Mouse (Mus musculus): ENCODE results near the gene Col26a1. TPM values are rescaled to one million over a fixed set of nuclear protein-coding genes. Genes with fewer than 3 reads are reported as not detected.
"Not testable (repeated sequence)": the region's sequence is repeated elsewhere in the genome, so short reads cannot be mapped to it uniquely, and the experiment has no call there.

Col26a1 gene
- polyA plus RNA-seq, 1 experiment from 2014 or later = 30.2 TPM

- no peaks in the 10 kb centered on the region for H3K9me3 ChIP-seq
- H3K36me3 ChIP-seq = no peaks in the 10 kb centered on the region
- no peak overlapping the region for H3K9ac ChIP-seq
- WGBS = 69% methylated on average over 6 of the region's 6 CpGs
- H3K27me3 ChIP-seq = no peaks in the 10 kb centered on the region
- H3K27ac ChIP-seq = no peak overlapping the region
- H3K4me3 ChIP-seq = no peak overlapping the region
- H3K4me1 ChIP-seq (replicated peaks) = 0 out of 2 replicates have a peak, but pooled peaks cover 5% of the 10 kb centered on the region
- no peak for ATAC-seq (ENCODE audit: low FRiP score)
- H3K4me2 ChIP-seq = no peak overlapping the region
Observed at GRCm38 (mm10) chr5:136760345-136760744, 122.7 kb downstream of the Col26a1 start.

GRCm38 (mm10) chr5:136759781-136760180 lies 123.2 kb downstream of the Col26a1 start:
- no peak overlapping the region for H3K9ac ChIP-seq
- no peak overlapping the region for H3K27ac ChIP-seq
- H3K4me2 ChIP-seq = no peak overlapping the region
- WGBS = 57% methylated on average over 6 of the region's 6 CpGs
- ATAC-seq (ENCODE audit: low FRiP score) = no peak
- 0 out of 2 replicates have a peak, but pooled peaks cover 5% of the 10 kb centered on the region for H3K4me1 ChIP-seq (replicated peaks)
- H3K36me3 ChIP-seq = no peaks in the 10 kb centered on the region
- no peak overlapping the region for H3K4me3 ChIP-seq
- H3K27me3 ChIP-seq = no peaks in the 10 kb centered on the region
- H3K9me3 ChIP-seq = no peaks in the 10 kb centered on the region

- Histone ChIP-seq H3K4me3 (no peak overlapping the region), H3K36me3 (no peaks in the 10 kb centered on the region), H3K27ac (no peak overlapping the region), H3K4me2 (no peak overlapping the region), H3K4me1 (replicated peaks) (no peaks in the 10 kb centered on the region), H3K27me3 (no peaks in the 10 kb centered on the region), H3K9me3 (no peaks in the 10 kb centered on the region), H3K9ac (no peak overlapping the region)
- WGBS = 3% methylated on average over 3 of the region's 3 CpGs
- no peak for ATAC-seq (ENCODE audit: low FRiP score)
Observed at GRCm38 (mm10) chr5:136755696-136756095, 127.3 kb downstream of the Col26a1 start.

GRCm38 (mm10) chr5:136754053-136754591 lies 128.9 kb downstream of the Col26a1 start:
- H3K4me2 ChIP-seq = no peak overlapping the region
- no peak overlapping the region for H3K4me3 ChIP-seq
- H3K27ac ChIP-seq = no peak overlapping the region
- no peak overlapping the region for H3K9ac ChIP-seq
- no peaks in the 10 kb centered on the region for H3K27me3 ChIP-seq
- peaks cover 5% of the 10 kb centered on the region; the same call in 1 of the 2 replicates for H3K36me3 ChIP-seq
- no peaks in the 10 kb centered on the region for H3K9me3 ChIP-seq
- ATAC-seq (ENCODE audit: low FRiP score) = no peak
- WGBS = 68% methylated on average over 14 of the region's 14 CpGs
- no peaks in the 10 kb centered on the region for H3K4me1 ChIP-seq (replicated peaks)

- H3K9ac ChIP-seq; H3K9me3 ChIP-seq; H3K4me3 ChIP-seq; ATAC-seq (ENCODE audit: low FRiP score); H3K4me1 ChIP-seq (replicated peaks); H3K27ac ChIP-seq; H3K4me2 ChIP-seq; H3K27me3 ChIP-seq: not testable (repeated sequence)
- 78% methylated on average over 7 of the region's 7 CpGs for WGBS
- H3K36me3 ChIP-seq = peaks cover 12% of the 10 kb centered on the region
Observed at GRCm38 (mm10) chr5:136753176-136753575, 129.8 kb downstream of the Col26a1 start.

GRCm38 (mm10) chr5:136752104-136752503 lies 130.9 kb downstream of the Col26a1 start:
- H3K4me1 ChIP-seq (replicated peaks) = no peaks in the 10 kb centered on the region
- 0 out of 2 replicates have a peak, but pooled peaks cover 9% of the 10 kb centered on the region for H3K9me3 ChIP-seq
- H3K36me3 ChIP-seq = peaks cover 12% of the 10 kb centered on the region
- H3K27me3 ChIP-seq = no peaks in the 10 kb centered on the region
- no peak overlapping the region for H3K4me3 ChIP-seq
- no peak overlapping the region for H3K9ac ChIP-seq
- H3K27ac ChIP-seq = no peak overlapping the region
- H3K4me2 ChIP-seq = no peak overlapping the region
- WGBS = 98% methylated on average over 19 of the region's 19 CpGs
- ATAC-seq (ENCODE audit: low FRiP score) = no peak

- ATAC-seq (ENCODE audit: low FRiP score) = no peak
- Histone ChIP-seq H3K4me2 (no peak overlapping the region), H3K4me1 (replicated peaks) (no peaks in the 10 kb centered on the region), H3K27ac (no peak overlapping the region), H3K36me3 (peaks cover 12% of the 10 kb centered on the region), H3K9ac (no peak overlapping the region), H3K9me3 (0 out of 2 replicates have a peak, but pooled peaks cover 9% of the 10 kb centered on the region), H3K27me3 (no peaks in the 10 kb centered on the region), H3K4me3 (no peak overlapping the region)
- 77% methylated on average over 9 of the region's 9 CpGs for WGBS
Observed at GRCm38 (mm10) chr5:136746596-136746995, 136.4 kb downstream of the Col26a1 start.

- Histone ChIP-seq H3K4me2 (no peak overlapping the region), H3K4me3 (no peak overlapping the region), H3K9me3 (no peaks in the 10 kb centered on the region), H3K36me3 (no peaks in the 10 kb centered on the region), H3K27me3 (no peaks in the 10 kb centered on the region), H3K4me1 (replicated peaks) (0 out of 2 replicates have a peak, but pooled peaks cover 3% of the 10 kb centered on the region), H3K27ac (no peak overlapping the region), H3K9ac (no peak overlapping the region)
- ATAC-seq (ENCODE audit: low FRiP score) = no peak
- 71% methylated on average over 6 of the region's 6 CpGs for WGBS
Observed at GRCm38 (mm10) chr5:136738918-136739317, 144.1 kb downstream of the Col26a1 start.

- 82% methylated on average over 5 of the region's 5 CpGs for WGBS
- not testable (repeated sequence) for H3K27me3 ChIP-seq; H3K4me3 ChIP-seq; H3K36me3 ChIP-seq; H3K4me2 ChIP-seq; H3K9ac ChIP-seq; ATAC-seq (ENCODE audit: low FRiP score); H3K4me1 ChIP-seq (replicated peaks); H3K9me3 ChIP-seq; H3K27ac ChIP-seq
Observed at GRCm38 (mm10) chr5:136726271-136726670, 156.7 kb downstream of the Col26a1 start.

- Histone ChIP-seq H3K9me3 (no peaks in the 10 kb centered on the region), H3K4me2 (no peak overlapping the region), H3K27ac (no peak overlapping the region), H3K27me3 (no peaks in the 10 kb centered on the region), H3K4me1 (replicated peaks) (peaks cover 14% of the 10 kb centered on the region; the same call in 1 of the 2 replicates), H3K36me3 (no peaks in the 10 kb centered on the region), H3K9ac (no peak overlapping the region), H3K4me3 (no peak overlapping the region)
- no peak for ATAC-seq (ENCODE audit: low FRiP score)
- WGBS = 79% methylated on average over 5 of the region's 5 CpGs
Observed at GRCm38 (mm10) chr5:136721596-136721995, 161.4 kb downstream of the Col26a1 start.

GRCm38 (mm10) chr5:136718656-136719055 lies 164.4 kb downstream of the Col26a1 start:
- H3K9me3 ChIP-seq = no peaks in the 10 kb centered on the region
- no peak overlapping the region for H3K4me3 ChIP-seq
- H3K4me1 ChIP-seq (replicated peaks) = peaks cover 25% of the 10 kb centered on the region
- H3K27me3 ChIP-seq = peaks cover 8% of the 10 kb centered on the region; the same call in 1 of the 2 replicates
- no peak overlapping the region for H3K27ac ChIP-seq
- 44% methylated on average over 8 of the region's 8 CpGs for WGBS
- no peak for ATAC-seq (ENCODE audit: low FRiP score)
- H3K9ac ChIP-seq = no peak overlapping the region
- H3K36me3 ChIP-seq = no peaks in the 10 kb centered on the region
- no peak overlapping the region for H3K4me2 ChIP-seq

- no peaks in the 10 kb centered on the region for H3K36me3 ChIP-seq
- H3K27me3 ChIP-seq = peaks cover 11% of the 10 kb centered on the region; the same call in 1 of the 2 replicates
- ATAC-seq (ENCODE audit: low FRiP score) = no peak
- peaks cover 25% of the 10 kb centered on the region for H3K4me1 ChIP-seq (replicated peaks)
- 94% methylated on average over 2 of the region's 2 CpGs for WGBS
- H3K9ac ChIP-seq = no peak overlapping the region
- no peaks in the 10 kb centered on the region for H3K9me3 ChIP-seq
- no peak overlapping the region for H3K27ac ChIP-seq
- no peak overlapping the region for H3K4me3 ChIP-seq
- H3K4me2 ChIP-seq = no peak overlapping the region
Observed at GRCm38 (mm10) chr5:136717573-136717854, 165.5 kb downstream of the Col26a1 start.

- Histone ChIP-seq H3K4me1 (replicated peaks) (peaks cover 25% of the 10 kb centered on the region), H3K27me3 (peaks cover 11% of the 10 kb centered on the region; the same call in 1 of the 2 replicates), H3K4me3 (no peak overlapping the region), H3K9ac (no peak overlapping the region), H3K36me3 (no peaks in the 10 kb centered on the region), H3K4me2 (no peak overlapping the region), H3K9me3 (no peaks in the 10 kb centered on the region), H3K27ac (no peak overlapping the region)
- 63% methylated on average over 10 of the region's 10 CpGs for WGBS
- ATAC-seq (ENCODE audit: low FRiP score) = no peak
Observed at GRCm38 (mm10) chr5:136716696-136717572, 166.1 kb downstream of the Col26a1 start.

Data from hindbrain, embryonic 13.5 days (tissue).